Comparison of ENCODE assay signal across 9 mouse cellular contexts in the genomic region with DNA sequence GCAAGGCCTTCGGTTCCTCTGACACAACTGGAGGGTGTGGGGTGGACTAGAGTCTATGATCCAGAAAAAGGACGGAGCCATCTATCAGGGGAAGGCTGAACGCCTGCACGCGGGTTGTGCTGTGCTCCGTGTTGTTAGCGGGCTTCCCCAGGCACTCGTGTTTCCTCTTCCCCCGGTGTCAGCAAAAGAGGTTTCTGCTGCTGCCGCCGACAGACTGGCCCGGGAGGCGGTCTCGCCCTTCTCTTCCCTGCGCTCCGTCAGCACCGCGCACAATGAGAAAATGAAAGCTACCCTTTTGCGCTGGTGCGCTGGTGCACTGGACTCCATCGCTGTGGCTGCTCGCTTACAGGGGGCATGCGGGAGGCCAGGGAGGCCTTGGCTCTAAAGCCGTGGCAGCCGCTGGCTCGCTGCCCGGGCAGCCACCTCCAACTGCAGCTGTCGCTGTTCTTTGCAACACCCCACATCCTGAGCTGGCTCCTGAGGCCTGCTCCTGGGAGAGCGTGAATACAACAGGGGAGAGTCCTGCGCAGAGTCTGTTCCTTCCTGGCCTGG. TPM values are rescaled to one million over a fixed set of nuclear protein-coding genes. Genes with fewer than 3 reads are reported as not detected.
DNase-seq lines count a peak whose midpoint lies in the region; ATAC-seq lines count a peak whose summit lies in the region.
"Had no signal": no experiment of that assay in that cellular context is flagged by ENCODE, and none has a peak within 500 bp of the region (broad histone marks: within the 10 kb centered on the region; RNA-seq: fewer than 3 reads in every experiment).

No protein-coding gene starts in this region.

- peak; percentile 92 for ATAC-seq in forebrain, embryonic 16.5 days

- H3K9ac ChIP-seq in forebrain, embryonic 16.5 days (replicated peaks; ENCODE audit: low read depth, low read length): peak overlapping the region; percentile 75

- WGBS in forebrain, embryonic 16.5 days: 2% methylated on average over 30 of the region's 30 CpGs
- 6% methylated on average over 30 of the region's 30 CpGs for WGBS in hindbrain, embryonic 10.5 days
- 2% methylated on average over 30 of the region's 30 CpGs for WGBS in macrophage (ENCODE audit: missing documents)

- peak overlapping the region; percentile 82 for H3K27ac ChIP-seq in forebrain, embryonic 16.5 days (ENCODE audit: low read length)
- H3K27ac ChIP-seq in hindbrain, embryonic 10.5 days: peak overlapping the region; percentile 91
- peak overlapping the region; percentile 71 for H3K27ac ChIP-seq in macrophage

- no peaks in the 10 kb centered on the region for H3K9me3 ChIP-seq in forebrain, embryonic 16.5 days (ENCODE audit: control insufficient read depth, low read length)
- H3K9me3 ChIP-seq in hindbrain, embryonic 10.5 days: peaks cover 4% of the 10 kb centered on the region; the same call in 1 of the 2 replicates

- peak overlapping the region; percentile 41 for H3K4me3 ChIP-seq in forebrain, embryonic 16.5 days (replicated peaks; ENCODE audit: low read length)
- H3K4me3 ChIP-seq in hindbrain, embryonic 10.5 days: peak overlapping the region; percentile 51
- H3K4me3 ChIP-seq in macrophage (ENCODE audit: inconsistent target): peak overlapping the region; percentile 7; the same call in 1 of the 2 replicates

- H3K79me2 ChIP-seq in macrophage (ENCODE audit: inconsistent target): no peaks in the 10 kb centered on the region

- no peaks in the 10 kb centered on the region for H3K36me3 ChIP-seq in forebrain, embryonic 16.5 days (ENCODE audit: control insufficient read depth, insufficient read depth)
- no peaks in the 10 kb centered on the region; the same call in 1 of the 2 replicates for H3K36me3 ChIP-seq in hindbrain, embryonic 10.5 days
- H3K36me3 ChIP-seq in macrophage (ENCODE audit: inconsistent target): no peaks in the 10 kb centered on the region

- H3K4me1 ChIP-seq in forebrain, embryonic 16.5 days (replicated peaks; ENCODE audit: control insufficient read depth, insufficient read depth, low read length): peaks cover 13% of the 10 kb centered on the region
- peaks cover 21% of the 10 kb centered on the region for H3K4me1 ChIP-seq in hindbrain, embryonic 10.5 days (replicated peaks)

- H3K27me3 ChIP-seq in forebrain, embryonic 16.5 days (replicated peaks; ENCODE audit: control insufficient read depth, insufficient read depth, low read length): no peaks in the 10 kb centered on the region
- peaks cover 6% of the 10 kb centered on the region; the same call in 1 of the 2 replicates for H3K27me3 ChIP-seq in hindbrain, embryonic 10.5 days (ENCODE audit: insufficient read depth, poor library complexity, severe bottlenecking)

- DNase-seq in MN1 (ENCODE audit: low spot score): peak; percentile 87
- peak; percentile 55 to 62 for DNase-seq in cerebellum, adult 18-20 months
- DNase-seq in hindbrain, embryonic 10.5 days (ENCODE audit: low spot score): peak; percentile 70
- peak; percentile 34 to 54 for DNase-seq in layer of hippocampus, postnatal 14 days (ENCODE audit: low spot score in 2 of 2)
- DNase-seq in retina, postnatal 7 days (ENCODE audit: low read depth, low spot score): peak; percentile 57
- DNase-seq in yolk sac, embryonic 10.5 days (ENCODE audit: low spot score): peak; percentile 61

- H3K4me2 ChIP-seq in forebrain, embryonic 16.5 days (ENCODE audit: low read length): peak overlapping the region; percentile 73

RNA-seq across cellular contexts. Expression of a gene that starts 36.3 kb away (rescaled TPM):
- 4.4 and 5.8 TPM in 2 replicates for polyA plus RNA-seq in forebrain, embryonic 16.5 days (2015; fragmentation: Nextera tagmentation; extraction: Ambion mirVana)
- polyA plus RNA-seq in hindbrain, embryonic 10.5 days (2016; fragmentation: Nextera tagmentation; extraction: Ambion mirVana): 1.6 and 3.8 TPM in 2 replicates
- total RNA-seq in layer of hippocampus, postnatal 14 days (2021): 10 to 100 TPM; 15.2 to 18.0 TPM
- 1 to 10 TPM in 17 of 26 experiments, not detected in 9; 1.7 to 9.9 (median 2.6) TPM for total RNA-seq in macrophage (2018; cell fraction: chromatin; rRNA removed)
- total RNA-seq in macrophage (2018; cell fraction: cytosol; rRNA removed): under 1 TPM in 5 of 26 experiments, not detected in 21; 0.32 to 0.88 (median 0.40) TPM
- not detected for total RNA-seq in macrophage (2018; cell fraction: nucleus; rRNA removed)
- 1.1 TPM in 1 of 3 replicates, not detected in the others for polyA plus RNA-seq in macrophage (2018)
- polyA plus RNA-seq: large intestine, adult 2 months had no signal

Comparison
In these comparisons a context has a peak if more than half of its experiments do, and no peak if none do; other contexts are left out.
1. Peak in every context shown above with its lines: DNase-seq, ATAC-seq, H3K4me3 ChIP-seq and H3K27ac ChIP-seq.